Mouse (Mus musculus) small intestine, adult 2 months (tissue): Measurements from ENCODE around the gene Gm20388.

Source experiments
- CTCF ChIP-seq: fragments of 200-500 bp; IDR thresholded peaks from 2 replicates; pipeline ENCODE4 v1.5.1; 2012; ENCODE audit warnings: low read depth, mild to moderate bottlenecking, control low read depth, inconsistent platforms, low read length, moderate library complexity, mixed read lengths; ENCODE audit not compliant: insufficient replicate concordance, insufficient read length; ENCODE audit errors: extremely low read depth
- POLR2A ChIP-seq: fragments of 200-500 bp; IDR thresholded peaks from 2 replicates; pipeline ENCODE4 v1.6.1; 2012; ENCODE audit warnings: low read depth, mild to moderate bottlenecking, control low read depth, inconsistent platforms, low read length, moderate library complexity

GRCm38 (mm10) chr8:120393085-120393484 lies 482.4 kb downstream of the Gm20388 start:
- TF ChIP-seq CTCF (no peak), POLR2A (no peak)
